Mouse (Mus musculus): Measurements from ENCODE around the gene Ndufa8.

Ndufa8 gene

GRCm38 (mm10) chr2:36040872-36041271 is 8.3 kb downstream of the Ndufa8 start:
- no peak for DNase-seq

DNA sequence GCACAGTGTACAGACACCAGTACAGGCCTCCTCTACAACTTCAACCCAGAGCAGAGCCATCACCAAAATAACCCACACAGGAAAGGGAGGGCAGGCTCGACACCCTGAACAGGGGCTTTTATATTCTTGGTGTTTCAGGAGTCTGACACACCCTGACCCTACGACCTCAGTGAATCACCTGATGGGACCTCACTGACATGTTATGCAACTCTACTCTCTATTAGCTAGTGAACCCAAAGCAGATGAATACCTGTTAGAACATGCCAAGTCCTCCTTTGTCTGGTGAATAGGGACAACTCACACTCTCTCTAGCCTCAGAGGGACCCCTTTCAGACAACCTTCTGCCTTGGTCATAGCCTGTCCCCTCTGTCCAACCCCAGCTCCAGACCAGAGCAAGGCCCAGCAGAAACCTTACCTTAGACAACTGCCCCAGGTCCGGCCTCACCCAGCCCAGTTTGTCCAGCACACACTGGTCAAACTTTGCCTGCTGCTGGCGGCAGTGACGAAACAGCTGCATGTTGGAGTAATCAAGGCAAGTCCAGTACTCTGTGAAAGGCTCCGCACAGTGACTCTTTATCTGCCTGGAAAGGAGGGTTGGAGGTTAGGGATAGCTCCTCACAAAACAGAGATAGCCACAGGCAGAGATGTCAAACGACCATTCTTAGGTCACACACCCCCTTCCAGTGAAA is 9.8 kb downstream of the Ndufa8 start:
- DNase-seq: no peak

- no peak for DNase-seq
Measured at GRCm38 (mm10) chr2:36035413-36036081, 13.7 kb downstream of the Ndufa8 start.

DNA sequence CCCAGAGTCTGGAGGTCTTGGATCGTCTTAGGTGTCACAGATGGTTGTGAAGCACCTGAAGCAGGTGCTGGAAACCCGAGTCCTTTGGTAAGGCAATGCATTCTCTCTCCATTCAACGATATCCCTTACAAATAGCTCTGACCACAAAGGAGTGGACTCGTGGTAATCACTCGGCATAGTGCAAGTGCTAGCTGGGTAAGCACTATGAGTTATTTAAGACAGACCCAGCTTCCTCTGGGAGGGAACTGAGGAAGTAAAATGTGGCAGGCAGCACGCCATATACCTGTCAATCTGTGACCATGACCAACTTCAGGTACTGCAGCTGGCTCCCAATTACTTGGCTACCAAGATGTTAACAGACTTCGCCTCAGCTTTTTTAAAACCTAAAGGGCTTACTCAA is 14.3 kb downstream of the Ndufa8 start:
- DNase-seq: no peak

DNA sequence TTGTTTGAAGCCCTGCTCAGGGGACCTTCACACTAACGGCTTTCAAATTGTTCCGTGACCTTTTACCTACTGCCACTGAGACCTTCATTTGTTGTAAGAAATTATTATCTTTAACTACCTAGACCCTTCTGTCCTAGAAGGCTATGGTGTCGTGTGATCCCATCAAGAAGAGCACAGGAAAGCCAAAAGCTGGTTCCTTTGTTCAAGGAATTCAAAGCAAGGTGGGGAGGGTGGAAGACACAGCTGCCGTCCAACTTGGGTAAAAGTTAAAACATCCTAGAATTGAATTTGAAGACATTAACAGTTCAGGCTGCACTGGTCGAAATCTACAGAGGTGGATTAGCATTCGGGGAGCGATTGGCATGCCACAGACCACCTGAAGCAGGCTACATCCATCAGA is 15.2 kb downstream of the Ndufa8 start:
- no peak for DNase-seq

GRCm38 (mm10) chr2:36032884-36033283 is 16.3 kb downstream of the Ndufa8 start:
- DNase-seq: no peak

DNA sequence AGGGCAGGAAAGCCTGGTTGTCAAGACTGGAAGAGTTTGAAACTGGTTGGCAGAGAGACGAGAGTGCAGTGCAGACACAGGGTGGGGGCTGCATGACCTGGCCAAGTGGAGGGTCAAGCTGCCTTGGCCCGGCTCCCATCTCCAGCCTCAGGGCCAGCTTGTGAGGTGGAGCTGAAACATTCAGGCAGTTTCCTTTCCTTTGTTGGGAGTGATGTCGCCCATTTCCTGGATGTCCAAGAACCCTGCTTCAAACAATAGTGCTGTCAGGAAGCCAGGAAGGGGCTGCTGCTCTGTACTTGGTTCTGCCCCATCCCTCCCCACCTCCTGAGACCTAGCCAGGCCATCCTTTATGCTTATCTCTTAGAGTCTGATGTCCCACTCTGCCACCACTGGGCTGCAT is 25.9 kb downstream of the Ndufa8 start:
- DNase-seq: peak; percentile 79

DNA sequence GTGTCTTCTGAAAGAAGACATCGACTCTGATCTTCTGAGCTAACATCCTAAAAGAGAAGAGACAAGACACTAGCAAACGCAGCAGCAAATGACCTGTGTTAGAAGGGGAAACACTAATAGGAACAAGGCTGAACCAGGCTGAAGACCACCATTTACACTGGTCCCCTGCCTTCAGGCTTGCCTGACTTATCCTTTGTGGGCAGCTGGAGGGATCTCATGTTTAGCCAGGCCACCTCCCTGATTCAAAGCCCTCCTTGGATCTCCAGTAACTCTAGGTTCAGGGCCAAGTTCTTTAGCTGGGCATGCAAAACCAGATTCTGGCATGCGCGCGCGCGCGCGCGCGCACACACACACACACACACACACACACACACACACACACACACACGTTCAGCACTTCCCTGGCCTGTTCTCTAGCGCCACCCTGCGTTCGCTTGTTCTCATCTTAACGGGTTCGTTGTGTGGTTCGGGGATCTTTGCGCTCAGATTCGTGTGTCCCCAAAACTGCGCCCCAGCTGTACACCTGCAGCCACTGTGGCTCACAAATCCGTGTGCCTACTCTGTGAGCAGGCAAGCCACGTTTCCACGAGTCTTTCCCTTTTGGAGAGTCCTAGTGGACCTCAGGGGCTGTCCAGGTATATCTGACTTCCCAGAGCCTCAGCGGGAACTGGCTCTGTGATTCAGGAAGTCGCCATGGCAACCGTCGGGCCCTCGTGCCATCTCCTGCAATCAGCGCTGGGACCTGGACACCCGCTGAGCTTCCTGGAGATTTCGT is 27.6 kb downstream of the Ndufa8 start:
- DNase-seq: peak; percentile 27

GRCm38 (mm10) chr2:36013010-36013409 is 36.2 kb downstream of the Ndufa8 start:
- DNase-seq: peak; percentile 69

DNA sequence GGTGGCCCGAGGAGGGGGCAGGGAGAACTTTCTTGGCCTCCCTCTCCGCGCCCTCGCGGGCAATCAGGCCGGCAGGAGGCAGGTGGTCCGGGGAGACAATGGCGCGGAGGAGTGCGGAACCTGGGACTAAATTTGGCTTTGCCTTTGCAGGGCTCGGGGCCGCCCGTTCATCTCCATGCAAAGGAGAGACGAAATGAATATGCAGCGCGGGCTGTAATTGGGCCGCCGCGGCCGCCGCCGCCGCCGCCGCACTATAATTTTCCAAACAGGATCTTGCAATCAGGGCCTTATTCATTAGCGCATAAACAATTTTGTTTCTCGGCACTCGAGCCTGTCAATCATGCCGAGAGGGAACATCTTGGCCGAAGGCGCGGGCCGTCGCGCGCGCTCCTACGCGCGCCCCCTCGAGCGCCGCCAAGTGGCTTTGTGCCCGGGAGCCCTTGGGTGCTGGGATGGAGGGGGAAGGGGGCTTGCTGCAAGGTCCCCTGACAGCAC is 37.8 kb downstream of the Ndufa8 start:
- DNase-seq: no peak

DNA sequence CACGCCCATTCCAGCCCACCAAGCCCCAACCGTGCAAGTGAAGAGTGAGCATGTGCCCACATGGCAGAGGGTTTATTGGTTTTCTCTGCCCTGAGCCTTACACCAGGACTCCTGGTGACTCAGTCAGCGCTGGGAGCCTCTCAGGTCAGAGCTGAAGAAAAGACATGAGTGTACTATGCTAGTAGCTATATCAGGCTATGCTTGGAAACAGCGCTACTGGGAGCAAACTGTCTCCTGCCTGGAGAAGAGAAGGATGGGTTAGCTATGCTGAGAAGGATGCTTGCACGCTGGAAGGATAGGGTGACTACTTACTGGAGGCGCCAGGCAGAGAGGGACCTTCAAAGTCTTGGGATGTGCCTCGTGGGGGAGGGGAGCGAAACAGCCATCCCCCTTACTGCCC is 38.6 kb downstream of the Ndufa8 start:
- DNase-seq: no peak

DNA sequence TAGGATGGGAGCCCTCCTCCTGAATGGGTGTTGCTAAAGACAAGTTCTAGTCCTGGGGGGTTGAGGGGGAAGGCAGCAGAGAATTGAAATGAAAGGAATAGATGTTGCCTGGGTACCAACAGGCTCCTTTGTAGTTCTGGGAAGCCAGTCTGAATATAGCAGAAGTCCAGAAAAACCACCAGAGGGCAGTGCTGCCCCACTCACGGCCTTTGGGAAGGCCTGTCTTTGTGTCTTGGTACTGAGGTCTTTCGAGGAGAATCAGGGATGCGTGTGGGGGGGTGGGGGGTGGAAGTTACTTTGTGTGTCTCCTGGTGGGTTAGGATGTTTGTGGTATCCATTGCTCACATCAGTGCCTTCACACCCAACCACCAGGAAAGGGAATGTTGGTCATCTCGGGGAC is 39.8 kb downstream of the Ndufa8 start:
- no peak for DNase-seq

GRCm38 (mm10) chr2:36008071-36008470 is 41.1 kb downstream of the Ndufa8 start:
- DNase-seq: no peak

DNA sequence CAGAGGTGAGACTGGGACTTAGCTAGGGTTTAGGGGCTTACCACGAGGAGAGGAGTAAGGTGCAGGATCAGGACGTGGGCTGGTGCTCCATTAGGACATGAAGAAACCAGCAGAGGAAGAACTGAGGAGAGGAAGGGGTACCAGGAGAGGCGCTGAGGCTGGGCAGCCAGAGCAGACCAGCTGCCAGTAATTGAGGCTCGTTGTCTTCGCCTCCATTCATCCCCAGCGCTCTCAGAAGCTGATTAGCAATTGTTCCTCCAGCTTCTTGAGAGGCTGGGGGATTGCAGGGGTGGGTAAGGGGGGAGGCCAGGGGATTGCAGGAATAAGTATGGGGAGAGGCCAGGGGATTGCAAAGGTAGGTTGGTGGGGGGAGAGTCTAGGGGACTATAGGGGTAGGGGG is 47.0 kb downstream of the Ndufa8 start:
- DNase-seq: no peak

DNA sequence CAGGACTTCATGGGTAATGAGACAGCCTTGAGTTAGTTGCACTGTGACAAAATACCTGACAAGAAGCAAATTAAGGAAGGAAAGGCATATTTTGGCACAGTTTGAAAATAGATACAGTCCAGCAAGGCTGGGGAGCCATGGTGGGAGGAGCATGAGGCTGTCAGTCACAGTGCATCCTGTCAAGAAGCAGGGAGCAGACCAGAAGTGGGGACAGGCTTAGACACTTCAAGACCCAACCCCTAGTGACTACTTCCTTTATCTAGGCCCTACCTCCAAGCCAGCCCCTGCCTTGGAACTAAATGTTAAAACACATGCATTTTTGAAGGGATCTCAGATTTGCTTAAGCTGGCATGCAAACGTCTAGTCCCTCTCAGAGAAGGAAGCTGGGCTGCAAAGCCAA is 48.8 kb downstream of the Ndufa8 start:
- DNase-seq: no peak

- DNase-seq: no peak
Measured at GRCm38 (mm10) chr2:35999212-35999611, 50.0 kb downstream of the Ndufa8 start.

- no peak for DNase-seq
Measured at GRCm38 (mm10) chr2:35998416-35998815, 50.8 kb downstream of the Ndufa8 start.

- no peak for DNase-seq
Measured at GRCm38 (mm10) chr2:35996753-35997152, 52.5 kb downstream of the Ndufa8 start.

- DNase-seq: no peak
Measured at GRCm38 (mm10) chr2:35994303-35994702, 54.9 kb downstream of the Ndufa8 start.

GRCm38 (mm10) chr2:35993481-35993880 is 55.7 kb downstream of the Ndufa8 start:
- DNase-seq: no peak

DNA sequence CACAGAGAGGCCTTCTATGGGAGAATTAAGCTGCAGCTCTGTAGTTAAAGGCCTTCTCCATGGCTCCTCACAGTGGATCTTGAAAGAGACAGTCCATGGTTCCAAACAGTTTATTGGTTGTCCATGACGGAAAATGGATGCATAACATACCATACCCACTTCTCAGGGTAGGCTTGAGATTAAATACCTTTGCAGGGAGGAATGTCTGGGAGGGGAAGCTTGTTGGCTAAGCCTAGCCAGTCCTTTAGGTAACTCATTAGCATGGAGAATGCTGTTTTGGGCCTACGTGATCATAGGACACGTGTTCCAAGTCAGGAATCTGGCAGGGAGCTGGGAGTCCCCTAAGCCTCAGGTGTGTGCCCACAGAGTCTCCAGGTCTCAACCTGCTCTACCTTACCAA is 56.9 kb downstream of the Ndufa8 start:
- DNase-seq: no peak

All from kidney, adult 11 months (tissue).